Mouse (Mus musculus) gastrocnemius, postnatal 14 days (tissue): Measurements from ENCODE around the gene Gm17571. TPM values are rescaled to one million over a fixed set of nuclear protein-coding genes. Genes with fewer than 3 reads are reported as not detected.

Experiments used
- DNase-seq: peaks from one replicate; pipeline ENCODE4 v3.0.0; 2021; ENCODE audit warnings: mixed read lengths
- intact Hi-C: fragments of 180-260 bp; cut with DNase I; formaldehyde crosslinking; loops from one replicate; pipeline ENCODE4 v1.15.1; 2025; ENCODE audit warnings: low total_unique reads
- long read RNA-seq, 2 experiments: library from polyadenylated mRNA; stranded (forward); transcript quantifications; one replicate each; pipeline ENCODE4 v2.0.0; 2021
- total RNA-seq, 2 experiments: library from RNA; stranded (reverse); gene quantifications; 2 replicates each; pipeline ENCODE4 v1.2.3; 2021

Gene Gm17571
- not detected for total RNA-seq
- long read RNA-seq, experiment 1, result 0 reads
- long read RNA-seq, experiment 2, result 0 reads

GRCm38 (mm10) chr9:13446703-13447285, at the start of gene Gm17571:
Gene Gm17571, minus strand, starts transcription at chr9:13446753.
- DNase-seq, result no peak
- intact Hi-C loops, result no loop called here

DNA sequence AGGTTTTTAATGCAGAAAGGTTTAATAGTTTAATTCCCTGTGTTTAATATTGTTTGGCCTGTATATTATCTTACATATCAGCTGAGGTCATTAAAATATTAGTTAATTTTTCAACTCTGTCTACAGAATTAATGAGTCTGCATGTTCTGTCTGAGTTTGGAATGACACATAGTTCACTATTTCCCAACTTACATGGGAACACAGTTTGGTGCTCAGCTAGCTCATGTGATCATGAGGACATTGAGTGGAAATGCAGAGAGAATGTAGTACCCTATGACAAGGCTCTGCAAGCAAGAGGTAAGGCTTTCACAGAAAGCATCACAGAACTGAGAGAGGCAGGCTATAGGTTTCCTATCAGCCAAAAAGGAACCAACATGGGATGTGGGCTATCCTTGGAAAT, 49.0 kb upstream of the Gm17571 start:
- no peak for DNase-seq
- intact Hi-C loops, result no loop called here

GRCm38 (mm10) chr9:13493746-13494145, 47.2 kb upstream of the Gm17571 start:
- intact Hi-C loops, result no loop called here

DNA sequence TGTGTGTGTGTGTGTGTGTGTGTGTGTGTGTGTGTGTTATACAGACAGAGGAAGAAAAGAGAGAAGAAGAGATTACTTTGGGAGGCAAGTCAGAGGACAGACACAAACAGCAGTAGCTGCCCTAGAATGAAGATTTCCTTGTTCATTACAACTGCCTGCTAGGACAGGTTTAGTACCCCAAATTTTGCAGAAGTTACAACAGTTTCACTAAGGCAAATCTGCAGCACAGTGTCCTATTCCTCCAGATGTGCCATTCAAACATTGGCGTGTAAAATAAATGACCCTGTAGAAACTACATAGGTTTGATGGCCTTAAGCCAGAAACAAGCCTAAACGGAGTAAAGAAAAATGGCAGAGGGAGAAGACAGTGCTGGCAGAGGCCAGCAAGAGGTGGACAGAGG, 46.3 kb upstream of the Gm17571 start:
- no peak for DNase-seq
- intact Hi-C loops, result no loop called here

More at GRCm38 (mm10) chr9:13493746-13494145, 47.2 kb upstream of the Gm17571 start:
- DNase-seq, result no peak

DNA sequence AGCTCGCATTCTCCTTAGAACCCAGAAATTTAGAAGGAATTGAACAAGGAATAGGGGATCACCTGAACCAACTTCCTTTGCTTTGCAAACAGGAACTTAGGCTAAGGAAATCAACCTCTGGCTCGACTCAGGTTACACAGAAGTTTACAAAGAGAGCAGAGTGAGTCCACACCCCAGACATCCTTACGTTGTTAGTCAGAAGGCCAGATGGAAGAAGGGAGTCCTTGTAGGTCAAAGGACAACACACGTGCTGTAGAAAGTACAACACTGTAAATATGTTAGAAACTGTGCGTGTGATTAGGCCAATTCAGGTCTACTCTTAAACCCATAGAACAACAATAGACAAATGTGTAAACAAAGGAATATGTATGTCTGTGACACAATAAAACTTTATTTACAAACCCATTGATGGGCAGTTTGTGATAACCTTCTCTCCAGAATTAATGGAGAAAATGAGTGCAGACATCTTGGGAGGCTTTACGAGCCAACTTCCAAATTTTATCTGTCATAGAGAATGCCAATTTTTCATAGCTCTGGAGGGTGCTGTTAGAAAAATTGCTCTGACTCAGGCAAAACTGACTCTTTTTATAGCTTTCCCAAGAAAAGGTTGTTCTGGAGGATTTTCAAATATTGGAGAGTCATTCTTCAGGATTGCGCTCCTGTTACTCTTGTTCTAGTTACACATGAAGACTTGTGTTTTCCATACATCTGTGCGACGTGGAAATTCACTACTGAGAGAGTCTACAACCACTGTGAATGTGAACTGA, 45.5 kb upstream of the Gm17571 start:
- intact Hi-C loops, result no loop called here
- DNase-seq, result no peak

DNA sequence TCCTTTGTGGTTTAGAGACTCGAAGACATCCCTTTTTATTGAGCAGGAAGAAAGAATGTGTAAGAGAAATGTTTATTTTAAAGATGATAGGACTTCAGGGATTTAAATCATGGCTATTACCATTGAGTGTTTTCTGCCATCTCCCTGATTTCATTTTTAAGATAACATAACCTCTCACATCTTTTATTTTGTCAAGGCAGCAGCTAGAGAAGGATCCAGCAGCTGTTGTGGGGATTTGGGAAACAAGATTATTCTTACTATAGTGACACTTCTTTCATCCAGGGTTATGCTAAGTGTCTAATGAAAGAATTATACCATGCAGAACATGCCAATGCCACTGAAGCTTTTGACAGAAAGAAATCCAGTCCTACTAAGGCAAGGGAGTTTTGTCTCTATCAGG, 44.6 kb upstream of the Gm17571 start:
- DNase-seq, result no peak
- intact Hi-C loops, result no loop called here

GRCm38 (mm10) chr9:13485914-13486313, 39.4 kb upstream of the Gm17571 start:
- intact Hi-C loops, result no loop called here
- DNase-seq, result no peak

DNA sequence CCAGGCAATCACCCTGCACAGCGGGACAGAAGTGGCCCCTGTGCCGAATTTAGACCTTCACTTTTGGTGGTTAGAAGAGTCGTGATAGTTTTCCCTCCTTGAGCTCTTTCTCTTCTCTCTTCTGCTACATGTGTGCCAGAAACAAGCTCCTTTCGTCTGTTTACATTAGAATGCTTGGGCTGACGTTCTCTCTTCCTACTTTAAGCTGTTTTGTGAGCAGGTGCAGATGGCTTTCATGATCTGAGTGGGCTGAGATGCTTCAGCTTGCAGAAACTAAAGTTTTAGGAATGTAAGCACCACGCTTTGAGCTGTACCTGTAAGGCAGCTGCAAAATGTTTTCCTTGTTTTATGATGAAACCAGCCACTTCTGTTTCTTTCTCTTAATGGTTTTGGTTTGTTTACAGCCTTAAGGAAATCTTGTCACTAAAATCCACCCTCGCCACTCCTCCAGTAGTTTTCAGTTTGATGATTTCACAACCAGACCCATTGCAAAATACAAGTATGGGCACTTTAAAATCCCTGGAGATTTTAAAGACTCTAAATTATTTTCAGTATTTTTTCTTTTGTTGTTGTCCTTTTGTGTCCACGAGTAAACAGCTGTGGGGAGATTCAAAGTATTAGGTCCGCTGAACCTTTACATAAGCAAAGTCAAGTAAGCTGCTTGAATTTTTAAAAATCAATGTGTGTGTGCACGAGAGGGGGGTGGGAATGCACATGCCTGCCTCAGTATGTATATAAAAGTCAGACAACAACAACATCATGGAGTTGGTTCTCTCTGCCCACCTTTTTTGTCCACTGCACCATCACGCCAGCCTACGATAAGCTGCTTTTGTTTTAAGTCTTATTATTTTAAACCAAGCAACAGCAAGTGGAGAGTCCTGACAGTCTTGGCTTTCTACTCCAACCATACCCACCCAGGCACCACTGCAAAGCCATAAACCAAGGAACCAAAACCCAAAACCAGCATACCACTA, 38.0 kb upstream of the Gm17571 start:
- intact Hi-C loops, result no loop called here
- DNase-seq, result no peak

- no peak for DNase-seq
- intact Hi-C loops, result no loop called here
These were observed 36.9 kb upstream of the Gm17571 start for GRCm38 (mm10) chr9:13483199-13484068.

- intact Hi-C loops, result no loop called here
- DNase-seq, result no peak
These were observed 32.7 kb upstream of the Gm17571 start for GRCm38 (mm10) chr9:13479275-13479674.

DNA sequence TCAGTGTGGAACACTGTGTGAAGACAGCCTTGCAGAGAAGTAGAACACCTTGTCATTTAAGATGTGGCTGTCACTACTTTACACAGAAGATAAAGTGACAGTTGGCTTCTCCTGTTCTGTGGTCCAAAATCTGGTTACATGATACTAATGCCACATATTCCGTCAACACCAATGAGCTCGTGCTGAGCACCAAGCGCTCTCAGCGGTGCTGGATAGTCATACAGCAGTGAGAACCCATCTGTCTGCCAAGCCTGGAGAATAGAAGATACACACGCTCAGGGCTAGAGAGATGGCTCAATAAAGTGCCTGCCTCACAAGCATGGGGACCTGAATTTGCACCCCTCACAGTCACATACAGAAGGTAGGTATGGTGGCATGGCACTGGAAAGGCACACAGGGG, 28.4 kb upstream of the Gm17571 start:
- no peak for DNase-seq
- intact Hi-C loops, result no loop called here

- DNase-seq, result no peak
- intact Hi-C loops, result no loop called here
These were observed 23.5 kb upstream of the Gm17571 start for GRCm38 (mm10) chr9:13470013-13470412.

GRCm38 (mm10) chr9:13468778-13469177, 22.2 kb upstream of the Gm17571 start:
- DNase-seq, result no peak
- intact Hi-C loops, result no loop called here

DNA sequence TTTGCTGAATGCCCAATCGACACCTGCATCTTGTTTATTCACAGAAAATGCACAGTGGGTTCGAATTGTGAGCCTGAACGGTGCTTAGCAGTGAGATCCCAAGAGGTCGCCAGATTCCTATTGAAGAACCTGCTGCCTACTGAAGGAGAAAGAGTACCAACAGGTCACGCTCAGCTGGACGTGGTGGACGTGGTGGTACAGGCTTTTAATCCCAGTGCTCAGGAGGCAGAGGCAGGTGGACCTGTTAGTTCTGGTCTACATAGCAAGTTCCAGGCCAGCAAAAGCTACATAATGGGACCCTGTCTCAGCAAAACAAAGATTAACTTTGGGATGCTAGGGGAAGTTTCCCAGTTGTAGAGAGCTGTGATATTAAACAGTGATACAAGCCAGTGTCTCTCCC, 21.2 kb upstream of the Gm17571 start:
- intact Hi-C loops, result no loop called here
- no peak for DNase-seq

- no peak for DNase-seq
- intact Hi-C loops, result no loop called here
These were observed 20.3 kb upstream of the Gm17571 start for GRCm38 (mm10) chr9:13466816-13467215.

GRCm38 (mm10) chr9:13466351-13466750, 19.8 kb upstream of the Gm17571 start:
- no peak for DNase-seq

GRCm38 (mm10) chr9:13465358-13466020, 18.9 kb upstream of the Gm17571 start:
- intact Hi-C loops, result no loop called here
- no peak for DNase-seq

More at GRCm38 (mm10) chr9:13466351-13466750, 19.8 kb upstream of the Gm17571 start:
- intact Hi-C loops, result no loop called here

GRCm38 (mm10) chr9:13460926-13461325, 14.4 kb upstream of the Gm17571 start:
- no peak for DNase-seq
- intact Hi-C loops, result no loop called here

- intact Hi-C loops, result no loop called here
- no peak for DNase-seq
These were observed 13.5 kb upstream of the Gm17571 start for GRCm38 (mm10) chr9:13460012-13460411.
